Mouse (Mus musculus) limb, embryonic 14.5 days (tissue): Measurements from ENCODE around the gene Scap. TPM values are rescaled to one million over a fixed set of nuclear protein-coding genes. Genes with fewer than 3 reads are reported as not detected.

Experiments used
- ATAC-seq: fragments of 200-750 bp; cut with Nextera tagmentation; 2 replicates; pipeline ENCODE4 v1.8.0; 2017; ENCODE audit warnings: low read depth, moderate number of reproducible peaks, moderate TSS enrichment; ENCODE audit not compliant: low FRiP score
- DNase-seq: peaks from one replicate; pipeline ENCODE4 v3.0.0-alpha.2; 2015; ENCODE audit warnings: low spot score
- H3K27ac ChIP-seq: fragments of 300-500 bp; sonication (generic); replicated peaks from 2 replicates; pipeline ENCODE4 v1.5.1; 2014; ENCODE audit warnings: low read depth, mild to moderate bottlenecking, low read length, moderate library complexity, mixed read lengths
- H3K27me3 ChIP-seq: fragments of 300-500 bp; sonication (generic); 2 replicates; pipeline ENCODE4 v1.6.1; 2014; ENCODE audit warnings: low read length, mixed read lengths; ENCODE audit not compliant: control insufficient read depth, insufficient read depth
- H3K36me3 ChIP-seq: fragments of 300-500 bp; sonication (generic); 2 replicates; pipeline ENCODE4 v1.6.1; 2014; ENCODE audit warnings: mild to moderate bottlenecking, low read length, moderate library complexity, mixed read lengths; ENCODE audit not compliant: control insufficient read depth, insufficient read depth
- H3K4me1 ChIP-seq: fragments of 300-500 bp; sonication (generic); 2 replicates; pipeline ENCODE4 v1.6.1; 2014; ENCODE audit warnings: antibody characterized with exemption, low read length, mixed read lengths; ENCODE audit not compliant: control insufficient read depth, insufficient read depth
- H3K4me2 ChIP-seq: fragments of 300-500 bp; sonication (generic); replicated peaks from 2 replicates; pipeline ENCODE4 v1.6.1; 2014; ENCODE audit warnings: low read depth, mild to moderate bottlenecking, low read length, moderate library complexity; ENCODE audit not compliant: severe bottlenecking
- H3K4me3 ChIP-seq: fragments of 300-500 bp; sonication (generic); replicated peaks from 2 replicates; pipeline ENCODE4 v1.5.1; 2014; ENCODE audit warnings: low read length
- H3K9ac ChIP-seq: fragments of 300-500 bp; sonication (generic); 2 replicates; pipeline ENCODE4 v1.6.1; 2014; ENCODE audit warnings: mild to moderate bottlenecking, low read depth, low read length, moderate library complexity; ENCODE audit not compliant: severe bottlenecking
- H3K9me3 ChIP-seq: fragments of 300-500 bp; sonication (generic); 2 replicates; pipeline ENCODE4 v1.6.1; 2016; ENCODE audit warnings: low read length; ENCODE audit not compliant: control insufficient read depth
- POLR2A ChIP-seq: fragments of 200-500 bp; IDR thresholded peaks from 2 replicates; pipeline ENCODE4 v1.8.0; 2012; ENCODE audit warnings: inconsistent platforms, mild to moderate bottlenecking, moderate library complexity, borderline replicate concordance; ENCODE audit not compliant: insufficient read depth, insufficient read length; ENCODE audit errors: extremely low read depth
- WGBS: fragments of 180-500 bp; shearing (Covaris S2); extraction: QIAGEN DNeasy Blood & Tissue Kit; methylation state at CpG from one replicate; pipeline ENCODE4 v1.1.7; 2014; 5-methylcytosine and 5-hydroxymethylcytosine counted together
- polyA plus RNA-seq, 2 experiments: library from polyadenylated mRNA; depleted of rRNA in 1 of 2; stranded (reverse) in 1 of 2; unstranded in 1 of 2; fragments of >200 nt; fragmentation: Nextera tagmentation in 1 of 2; extraction: Ambion mirVana in 1 of 2; gene quantifications; 2 replicates each; pipeline versions ENCODE4 v1.2.1 to v1.2.3; 2012 to 2014

Gene Scap
- polyA plus RNA-seq, 2 experiments, result 28.4 to 30.3 TPM

DNA sequence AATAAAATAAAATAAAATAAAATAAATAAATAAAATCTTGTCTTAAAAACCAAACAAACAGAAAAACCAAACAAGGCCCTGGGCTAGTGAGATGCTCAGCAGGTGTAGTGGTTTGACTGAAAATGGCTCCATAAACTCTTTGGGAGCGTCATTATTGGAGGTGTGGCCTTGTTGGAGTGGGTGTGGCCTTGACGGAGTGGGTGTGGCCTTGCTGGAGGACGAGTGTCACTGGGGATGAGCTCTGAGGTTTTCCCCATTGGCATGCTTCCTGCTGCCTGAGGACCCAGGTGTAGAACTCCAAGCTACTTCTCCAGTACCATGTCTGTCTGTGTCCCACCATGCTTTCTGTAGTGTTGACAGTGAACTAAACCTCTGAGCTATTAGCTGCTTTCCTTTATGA lies 38.3 kb upstream of the Scap start:
- Histone ChIP-seq H3K4me3 (no peak overlapping the region), H3K4me2 (no peak overlapping the region), H3K27ac (no peak overlapping the region), H3K36me3 (no peaks in the 10 kb centered on the region), H3K4me1 (no peaks in the 10 kb centered on the region), H3K9me3 (no peaks in the 10 kb centered on the region), H3K27me3 (no peaks in the 10 kb centered on the region), H3K9ac (no peak overlapping the region)
- no peak for TF ChIP-seq POLR2A
- ATAC-seq (no peak), DNase-seq (no peak)
- WGBS, result 46% methylated on average over 3 of the region's 3 CpGs

DNA sequence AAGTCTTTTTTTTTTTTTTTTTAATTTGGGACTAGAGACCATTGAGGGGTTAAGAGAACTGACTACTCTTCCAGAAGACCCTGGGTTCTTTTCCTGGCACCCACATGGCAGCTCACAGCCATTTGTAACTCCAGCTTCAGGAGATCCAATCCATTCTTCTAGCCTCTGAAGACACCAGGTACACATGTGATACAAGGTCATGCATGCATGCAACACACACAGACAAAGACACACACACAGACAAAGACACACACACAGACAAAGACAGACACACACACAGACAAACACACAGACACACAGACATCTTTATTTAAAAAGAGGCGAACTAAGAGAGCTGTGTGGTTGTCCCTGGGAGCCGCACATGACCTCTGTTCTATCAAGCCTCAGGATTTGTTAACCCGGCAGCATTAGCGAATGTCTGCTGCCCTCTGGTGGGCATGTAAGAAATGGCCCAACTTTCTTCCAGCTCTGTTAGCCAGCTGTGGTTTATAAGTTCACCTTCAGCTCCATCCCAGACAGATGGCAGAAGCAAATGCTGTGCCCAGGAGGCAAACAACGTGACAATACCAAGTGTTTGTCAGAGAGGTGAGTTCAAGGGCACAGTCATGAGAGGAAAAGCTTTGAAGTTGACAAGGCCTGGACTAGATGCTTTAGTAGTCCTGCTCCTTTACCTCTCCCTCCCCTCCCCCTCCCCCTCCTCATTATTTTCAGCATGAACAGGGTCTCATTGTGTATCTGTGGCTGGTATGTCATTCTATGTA lies 36.0 kb upstream of the Scap start:
- Histone ChIP-seq H3K36me3 (no peaks in the 10 kb centered on the region), H3K4me1 (no peaks in the 10 kb centered on the region), H3K27ac (no peak overlapping the region), H3K4me3 (no peak overlapping the region), H3K4me2 (no peak overlapping the region), H3K9me3 (no peaks in the 10 kb centered on the region), H3K27me3 (no peaks in the 10 kb centered on the region), H3K9ac (no peak overlapping the region)
- DNase-seq (peak; percentile 92), ATAC-seq (peak; percentile 71; the same call in 1 of the 2 replicates)
- 10% methylated on average over 5 of the region's 5 CpGs for WGBS
- TF ChIP-seq POLR2A, result no peak

DNA sequence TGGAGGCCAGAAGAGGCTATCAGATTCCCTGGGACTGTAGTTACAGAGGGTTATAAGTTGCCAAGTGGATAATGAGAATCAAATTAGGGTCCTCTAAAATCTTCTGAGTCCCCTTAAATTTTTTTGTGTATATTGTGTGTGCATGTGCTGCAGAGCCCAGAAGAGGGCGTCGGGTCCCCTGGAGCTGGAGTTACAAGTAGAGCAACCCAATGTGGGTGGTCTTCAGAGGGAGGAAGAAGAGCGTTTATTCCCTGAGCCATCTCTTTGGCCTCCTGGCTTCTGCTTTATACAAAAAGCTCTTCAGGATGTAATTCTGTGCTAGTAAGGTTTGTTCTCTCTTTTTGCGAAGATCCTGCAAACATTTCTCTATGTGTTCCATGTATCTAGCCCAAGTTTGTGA lies 28.6 kb upstream of the Scap start:
- no peaks in the 10 kb centered on the region for H3K9me3 ChIP-seq
- DNase-seq (peak; percentile 54), ATAC-seq (peak; percentile 24; the same call in 1 of the 2 replicates)
- peak overlapping the region; percentile 50 for H3K4me2 ChIP-seq
- peak overlapping the region; percentile 88 for H3K27ac ChIP-seq
- 0 out of 2 replicates have a peak, but pooled peaks cover 3% of the 10 kb centered on the region for H3K36me3 ChIP-seq
- peak overlapping the region; percentile 78 for H3K9ac ChIP-seq
- no peaks in the 10 kb centered on the region for H3K27me3 ChIP-seq
- 9% methylated on average over 4 of the region's 4 CpGs for WGBS
- TF ChIP-seq POLR2A, result no peak
- peak overlapping the region; percentile 52 for H3K4me3 ChIP-seq
- H3K4me1 ChIP-seq, result no peaks in the 10 kb centered on the region; the same call in 1 of the 2 replicates

DNA sequence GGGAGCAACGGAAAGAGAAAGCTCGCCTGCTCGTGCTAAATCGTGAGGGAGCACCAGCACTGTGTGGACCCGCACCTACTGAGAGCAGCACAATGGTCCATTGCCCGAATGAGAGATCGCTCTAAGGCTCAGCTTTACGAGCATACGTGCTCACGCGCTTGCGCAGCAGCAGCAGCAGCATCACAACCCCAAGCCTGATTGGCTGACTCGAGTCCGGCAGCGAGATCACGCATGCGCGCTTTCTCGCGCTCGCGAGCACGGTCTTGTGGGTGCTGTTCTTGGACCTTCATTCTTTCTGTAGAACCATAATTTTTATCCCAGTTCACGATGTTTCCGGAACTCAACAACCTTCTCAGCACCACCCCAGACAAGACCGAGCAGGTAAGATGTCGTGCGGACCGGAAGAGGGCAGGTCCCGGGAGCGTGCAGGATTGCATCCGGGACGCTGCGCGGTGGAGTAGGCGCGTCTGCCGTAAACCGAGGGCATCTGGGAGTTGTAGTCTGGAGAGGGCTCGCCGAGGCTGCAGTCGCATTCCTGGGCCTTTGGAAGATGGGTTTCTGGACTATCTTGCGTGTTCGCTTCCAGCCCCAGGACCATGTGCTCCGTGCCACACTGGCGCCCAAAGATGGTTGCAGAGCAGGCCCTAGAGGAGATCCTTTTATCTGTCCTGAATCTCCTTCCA lies 28.0 kb upstream of the Scap start, which contains the start of gene Elp6:
TSS of gene Elp6 (plus strand) at position 205 of the 683 bp plus-strand sequence.
- Histone ChIP-seq H3K9me3 (no peaks in the 10 kb centered on the region), H3K4me1 (no peaks in the 10 kb centered on the region; the same call in 1 of the 2 replicates), H3K27ac (peak within 1 kb of the TSS; percentile 88), H3K9ac (peak within 1 kb of the TSS; percentile 78), H3K36me3 (peaks cover 6% of the 10 kb centered on the region), H3K4me3 (peak within 1 kb of the TSS; percentile 52), H3K4me2 (peak within 1 kb of the TSS; percentile 50), H3K27me3 (no peaks in the 10 kb centered on the region)
- ATAC-seq (peak; percentile 100), DNase-seq (peak; percentile 95)
- peak; percentile 92; the same call in 1 of the 2 replicates for TF ChIP-seq POLR2A
- WGBS, result under 1% methylated on average over 46 of the region's 46 CpGs

DNA sequence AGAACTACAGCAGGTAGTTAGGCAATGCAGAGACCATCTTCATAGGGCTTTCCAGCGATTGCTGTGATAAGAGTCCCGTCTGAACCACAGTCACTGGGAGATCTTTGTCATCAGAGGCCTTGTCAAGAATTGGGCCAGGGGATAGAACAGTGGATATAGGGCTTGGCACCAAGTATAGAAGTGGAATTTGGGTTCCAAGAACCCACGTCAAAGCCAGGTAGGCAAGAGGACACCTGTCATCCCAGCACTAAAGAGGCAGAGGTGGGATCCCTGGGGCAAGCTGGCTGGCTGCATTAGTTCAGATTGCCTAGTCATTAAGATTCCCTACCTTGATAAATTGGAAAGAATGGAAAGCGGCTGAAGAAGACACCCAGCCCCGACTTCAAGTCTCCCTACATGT lies 26.7 kb upstream of the Scap start:
- Histone ChIP-seq H3K4me2 (peak overlapping the region; percentile 50; the same call in 1 of the 2 replicates), H3K27me3 (no peaks in the 10 kb centered on the region), H3K27ac (no peak overlapping the region), H3K4me3 (no peak overlapping the region; the same call in 1 of the 2 replicates), H3K9ac (no peak overlapping the region), H3K4me1 (no peaks in the 10 kb centered on the region; the same call in 1 of the 2 replicates), H3K36me3 (peaks cover 15% of the 10 kb centered on the region), H3K9me3 (no peaks in the 10 kb centered on the region)
- no peak for DNase-seq
- TF ChIP-seq POLR2A, result no peak
- WGBS, result 89% methylated on average over 5 of the region's 5 CpGs
- ATAC-seq, result no peak
